Comparison of ENCODE assay signal across 22 mouse cellular contexts in genomic region chr19:6339191-6339590, GRCm38 (mm10). TPM values are rescaled to one million over a fixed set of nuclear protein-coding genes. Genes with fewer than 3 reads are reported as not detected.
DNase-seq lines count a peak whose midpoint lies in the region; ATAC-seq and TF ChIP-seq lines count a peak whose summit lies in the region.
"Had no signal": no experiment of that assay in that cellular context is flagged by ENCODE, and none has a peak within 500 bp of the region (broad histone marks: within the 10 kb centered on the region; RNA-seq: fewer than 3 reads in every experiment).

No protein-coding gene starts in this region.

- H3K9me3 ChIP-seq in kidney, embryonic 15.5 days (replicated peaks) = no peaks in the 10 kb centered on the region
- no peaks in the 10 kb centered on the region for H3K9me3 ChIP-seq in megakaryocyte, embryonic 14.5 days
- H3K9me3 ChIP-seq: embryonic facial prominence, embryonic 12.5 days; heart, embryonic 13.5 days; hindbrain, embryonic 13.5 days; limb, embryonic 12.5 days; lung, embryonic 15.5 days; midbrain, embryonic 13.5 days had no signal

- intact Hi-C loops in gastrocnemius, adult 2 months (cut with DNase I) = loop anchor here (10.0 kb wide), 1 partner anchor 214 kb away; the partner anchor contains the start of gene Snx15

- peak overlapping the region; percentile 94 for H3K4me3 ChIP-seq in gastrocnemius, adult 2 months
- H3K4me3 ChIP-seq in kidney, embryonic 15.5 days (replicated peaks) = no peak overlapping the region
- peak overlapping the region; percentile 14 for H3K4me3 ChIP-seq in megakaryocyte, embryonic 14.5 days (replicated peaks)
- H3K4me3 ChIP-seq: embryonic facial prominence, embryonic 12.5 days; heart, embryonic 13.5 days; hindbrain, embryonic 13.5 days; limb, embryonic 12.5 days had no signal

- peaks cover 67% of the 10 kb centered on the region for H3K4me1 ChIP-seq in kidney, embryonic 15.5 days
- peaks cover 86% of the 10 kb centered on the region for H3K4me1 ChIP-seq in megakaryocyte, embryonic 14.5 days

- ATAC-seq in kidney, embryonic 15.5 days (replicated peaks; ENCODE audit: low FRiP score) = no peak
- no peak for ATAC-seq in megakaryocyte, adult 5-6 weeks (ENCODE audit: poor library complexity, severe bottlenecking)
- ATAC-seq: forebrain, embryonic 14.5 days; intestine, embryonic 16.5 days; midbrain, embryonic 13.5 days; Patski had no signal

- no peak for TF ChIP-seq CTCF in gastrocnemius, adult 2 months (IDR thresholded peaks at IDR 0.05)

- H3K27ac ChIP-seq in gastrocnemius, adult 2 months = peak overlapping the region; percentile 88
- H3K27ac ChIP-seq in kidney, embryonic 15.5 days = peak overlapping the region; percentile 87
- H3K27ac ChIP-seq: embryonic facial prominence, embryonic 12.5 days; hindbrain, embryonic 13.5 days; limb, embryonic 12.5 days; midbrain, embryonic 13.5 days; stomach, postnatal 0 days had no signal

- DNase-seq in gastrocnemius, adult 2 months = peak; percentile 18
- DNase-seq in gastrocnemius, postnatal 10 days = no peak
- DNase-seq in kidney, postnatal 10 days = no peak
- DNase-seq in retina, embryonic 14.5 days (ENCODE audit: low spot score) = no peak
- DNase-seq: adrenal gland, postnatal 10 days; cerebellum, adult 9-10 months; embryo, embryonic 11 days; right cerebral cortex, postnatal 25 days had no signal

- H3K36me3 ChIP-seq in kidney, embryonic 15.5 days = peaks cover 41% of the 10 kb centered on the region
- peaks cover 59% of the 10 kb centered on the region for H3K36me3 ChIP-seq in megakaryocyte, embryonic 14.5 days (replicated peaks; ENCODE audit: low read length)

- H3K9ac ChIP-seq in kidney, embryonic 15.5 days = no peak overlapping the region
- H3K9ac ChIP-seq: embryonic facial prominence, embryonic 12.5 days; heart, embryonic 13.5 days; hindbrain, embryonic 13.5 days; liver, embryonic 14.5 days; midbrain, embryonic 13.5 days had no signal

- 94% methylated on average over 6 of the region's 6 CpGs for WGBS in kidney, embryonic 15.5 days

- no peaks in the 10 kb centered on the region for H3K27me3 ChIP-seq in kidney, embryonic 15.5 days
- H3K27me3 ChIP-seq in megakaryocyte, embryonic 14.5 days (replicated peaks) = no peaks in the 10 kb centered on the region
- H3K27me3 ChIP-seq: embryonic facial prominence, embryonic 12.5 days; heart, embryonic 13.5 days; limb, embryonic 12.5 days; lung, embryonic 15.5 days; midbrain, embryonic 13.5 days; Patski had no signal

- H3K4me2 ChIP-seq in kidney, embryonic 15.5 days = 0 out of 2 replicates have a peak overlapping the region, but pooled peaks have one; percentile 97
- H3K4me2 ChIP-seq: embryonic facial prominence, embryonic 12.5 days; limb, embryonic 12.5 days; lung, embryonic 15.5 days; midbrain, embryonic 13.5 days had no signal

RNA-seq across cellular contexts. Expression of gene Map4k2, which starts 1.7 kb away (rescaled TPM):
- total RNA-seq in gastrocnemius, adult 2 months (2021) = 10 to 100 TPM; 13.1 to 14.2 TPM
- total RNA-seq in gastrocnemius, postnatal 10 days (2021) = 10 to 100 TPM; 11.9 to 19.3 TPM
- polyA plus RNA-seq in kidney, embryonic 15.5 days (2015; fragmentation: Nextera tagmentation; extraction: Ambion mirVana) = 18.7 and 21.9 TPM in 2 replicates
- 9.3 and 21.8 TPM in 2 replicates for polyA plus RNA-seq in megakaryocyte, embryonic 14.5 days (2012; ENCODE audit: insufficient read depth, low replicate concordance)
- 35.0 and 43.3 TPM in 2 replicates for total RNA-seq in megakaryocyte, adult 5-6 weeks (2015)
- 66.3 and 79.6 TPM in 2 replicates for total RNA-seq in megakaryocyte, adult 5-6 weeks (2017)

RNA-seq across cellular contexts. Expression of gene Men1, which starts 4.4 kb away (rescaled TPM):
- total RNA-seq in gastrocnemius, adult 2 months (2021) = 1 to 10 TPM; 7.0 to 7.8 TPM
- 10 to 100 TPM; 11.3 to 12.9 TPM for total RNA-seq in gastrocnemius, postnatal 10 days (2021)
- 82.1 and 91.8 TPM in 2 replicates for polyA plus RNA-seq in kidney, embryonic 15.5 days (2015; fragmentation: Nextera tagmentation; extraction: Ambion mirVana)
- polyA plus RNA-seq in megakaryocyte, embryonic 14.5 days (2012; ENCODE audit: insufficient read depth, low replicate concordance) = 70.2 and 174 TPM in 2 replicates
- total RNA-seq in megakaryocyte, adult 5-6 weeks (2015) = 15.1 and 16.6 TPM in 2 replicates
- 19.2 and 20.7 TPM in 2 replicates for total RNA-seq in megakaryocyte, adult 5-6 weeks (2017)

RNA-seq across cellular contexts. Expression of gene Sf1, which starts 24.3 kb away (rescaled TPM):
- total RNA-seq in gastrocnemius, adult 2 months (2021) = 10 to 100 TPM; 95.2 to 98.6 TPM
- 100 to 1,000 TPM in 1 of 2 experiments, 10 to 100 TPM in 1; 88.6 to 123 TPM for total RNA-seq in gastrocnemius, postnatal 10 days (2021)
- polyA plus RNA-seq in kidney, embryonic 15.5 days (2015; fragmentation: Nextera tagmentation; extraction: Ambion mirVana) = 155 and 165 TPM in 2 replicates
- 1,025 and 2,643 TPM in 2 replicates for polyA plus RNA-seq in megakaryocyte, embryonic 14.5 days (2012; ENCODE audit: insufficient read depth, low replicate concordance)
- total RNA-seq in megakaryocyte, adult 5-6 weeks (2015) = 164 and 205 TPM in 2 replicates
- total RNA-seq in megakaryocyte, adult 5-6 weeks (2017) = 179 and 212 TPM in 2 replicates

RNA-seq across cellular contexts. Expression of gene Cdc42bpg, which starts 32.9 kb away (rescaled TPM):
- 1 to 10 TPM; 6.0 to 6.4 TPM for total RNA-seq in gastrocnemius, adult 2 months (2021)
- 1 to 10 TPM; 4.2 to 4.5 TPM for total RNA-seq in gastrocnemius, postnatal 10 days (2021)
- 0.78 and 1.0 TPM in 2 replicates for polyA plus RNA-seq in kidney, embryonic 15.5 days (2015; fragmentation: Nextera tagmentation; extraction: Ambion mirVana)
- 4.8 and 6.6 TPM in 2 replicates for polyA plus RNA-seq in megakaryocyte, embryonic 14.5 days (2012; ENCODE audit: insufficient read depth, low replicate concordance)
- 0.56 and 0.68 TPM in 2 replicates for total RNA-seq in megakaryocyte, adult 5-6 weeks (2015)
- 0.88 and 1.3 TPM in 2 replicates for total RNA-seq in megakaryocyte, adult 5-6 weeks (2017)

RNA-seq across cellular contexts. Expression of gene Pygm, which starts 45.0 kb away (rescaled TPM):
- total RNA-seq in gastrocnemius, adult 2 months (2021) = over 10,000 TPM in 1 of 2 experiments, 1,000 to 10,000 TPM in 1; 6,181 to 10,031 TPM
- 1,000 to 10,000 TPM; 3,066 to 3,425 TPM for total RNA-seq in gastrocnemius, postnatal 10 days (2021)
- polyA plus RNA-seq in kidney, embryonic 15.5 days (2015; fragmentation: Nextera tagmentation; extraction: Ambion mirVana) = 28.2 and 30.4 TPM in 2 replicates
- 3.6 TPM in 1 of 2 replicates, not detected in the other for polyA plus RNA-seq in megakaryocyte, embryonic 14.5 days (2012; ENCODE audit: insufficient read depth, low replicate concordance)
- 0.80 and 3.2 TPM in 2 replicates for total RNA-seq in megakaryocyte, adult 5-6 weeks (2015)
- total RNA-seq in megakaryocyte, adult 5-6 weeks (2017) = 0.11 and 0.12 TPM in 2 replicates
